Mouse (Mus musculus) lung, postnatal 25 days (tissue): ENCODE results near the gene Ylpm1.
A peak's percentile ranks its signal among the peaks of the same experiment; 100 is the strongest.

Experiments
- DNase-seq: peaks from one replicate; pipeline ENCODE4 v3.0.0; 2022; ENCODE audit warnings: low spot score

Ylpm1 gene

GRCm38 (mm10) chr12:84996083-84996496 lies at the start of gene Ylpm1:
Ylpm1 (plus strand) TSS chr12:84996321.
- peak; percentile 98 for DNase-seq

- DNase-seq: no peak
Measured at GRCm38 (mm10) chr12:84947894-84948583, 48.1 kb upstream of the Ylpm1 start.

GRCm38 (mm10) chr12:84948584-84949285 lies 47.4 kb upstream of the Ylpm1 start:
- no peak for DNase-seq

GRCm38 (mm10) chr12:84950763-84951162 lies 45.4 kb upstream of the Ylpm1 start:
- peak; percentile 42 for DNase-seq

GRCm38 (mm10) chr12:84951531-84951930 lies 44.6 kb upstream of the Ylpm1 start:
- DNase-seq: no peak

GRCm38 (mm10) chr12:84952351-84952750 lies 43.8 kb upstream of the Ylpm1 start:
- DNase-seq: no peak

- DNase-seq: peak; percentile 65
Measured at GRCm38 (mm10) chr12:84956317-84956716, 39.8 kb upstream of the Ylpm1 start.

GRCm38 (mm10) chr12:84958794-84959356 lies 37.2 kb upstream of the Ylpm1 start:
- DNase-seq: no peak

- DNase-seq: no peak
Measured at GRCm38 (mm10) chr12:84962606-84963005, 33.5 kb upstream of the Ylpm1 start.

GRCm38 (mm10) chr12:84968831-84969655 lies 27.1 kb upstream of the Ylpm1 start:
- no peak for DNase-seq

- DNase-seq: no peak
Measured at GRCm38 (mm10) chr12:84969656-84970427, 26.3 kb upstream of the Ylpm1 start.

- DNase-seq: peak; percentile 91
Measured at GRCm38 (mm10) chr12:84970428-84971096, 25.6 kb upstream of the Ylpm1 start, which contains the start of the genes Fcf1 and Arel1. Fcf1 (plus strand) TSS chr12:84970897. Arel1 (minus strand) TSS chr12:84970900.

- DNase-seq: no peak
Measured at GRCm38 (mm10) chr12:84979264-84979862, 16.8 kb upstream of the Ylpm1 start.

- DNase-seq: no peak
Measured at GRCm38 (mm10) chr12:84989456-84989855, 6.7 kb upstream of the Ylpm1 start.

GRCm38 (mm10) chr12:84995112-84995761 lies 884 bp upstream of the Ylpm1 start:
- no peak for DNase-seq

- DNase-seq: peak; percentile 12
Measured at GRCm38 (mm10) chr12:84996501-84997398, 629 bp downstream of the Ylpm1 start.

GRCm38 (mm10) chr12:84999053-84999452 lies 2.9 kb downstream of the Ylpm1 start:
- DNase-seq: no peak

GRCm38 (mm10) chr12:85006206-85006605 lies 10.1 kb downstream of the Ylpm1 start:
- DNase-seq: no peak

- DNase-seq: no peak
Measured at GRCm38 (mm10) chr12:85007021-85007420, 10.9 kb downstream of the Ylpm1 start.
